Comparison of ENCODE assay signal across 30 mouse cellular contexts in genomic region chr3:100786076-100786475, GRCm38 (mm10). TPM values are rescaled to one million over a fixed set of nuclear protein-coding genes. Genes with fewer than 3 reads are reported as not detected.
DNase-seq lines count a peak whose midpoint lies in the region; ATAC-seq and TF ChIP-seq lines count a peak whose summit lies in the region.
"Had no signal": no experiment of that assay in that cellular context is flagged by ENCODE, and none has a peak within 500 bp of the region (broad histone marks: within the 10 kb centered on the region; RNA-seq: fewer than 3 reads in every experiment).

No protein-coding gene starts in this region.

- no peak for TF ChIP-seq CTCF in cerebellum, adult 2 months (IDR thresholded peaks at IDR 0.05; ENCODE audit: borderline replicate concordance, insufficient read depth, low read depth, low read length)

- ATAC-seq in kidney, embryonic 16.5 days (ENCODE audit: low FRiP score, low TSS enrichment): no peak
- ATAC-seq in megakaryocyte, adult 5-6 weeks (ENCODE audit: poor library complexity, severe bottlenecking): no peak
- ATAC-seq: activated CD4-positive, CD25-positive, alpha-beta regulatory T cell, adult 4 months; forebrain, embryonic 15.5 days; intestine, postnatal 0 days had no signal

- H3K27me3 ChIP-seq in kidney, embryonic 16.5 days (ENCODE audit: insufficient read depth, low read length): no peaks in the 10 kb centered on the region
- H3K27me3 ChIP-seq in cerebellum, adult 2 months (ENCODE audit: control insufficient read depth, insufficient read depth, low read length): no peaks in the 10 kb centered on the region
- H3K27me3 ChIP-seq: embryonic facial prominence, embryonic 15.5 days; forebrain, embryonic 15.5 days; heart, embryonic 13.5 days; hindbrain, embryonic 12.5 days; limb, embryonic 15.5 days; liver, embryonic 15.5 days had no signal

- TF ChIP-seq POLR2A in cerebellum, adult 2 months (IDR thresholded peaks at IDR 0.05; ENCODE audit: borderline replicate concordance, insufficient read depth, low read length): no peak

- no peak overlapping the region for H3K4me2 ChIP-seq in kidney, embryonic 16.5 days (replicated peaks; ENCODE audit: low read depth, low read length)
- H3K4me2 ChIP-seq: embryonic facial prominence, embryonic 15.5 days; forebrain, embryonic 15.5 days; heart, embryonic 13.5 days; hindbrain, embryonic 12.5 days; limb, embryonic 15.5 days; liver, embryonic 15.5 days had no signal

- 0 out of 2 replicates have a peak, but pooled peaks cover 3% of the 10 kb centered on the region for H3K4me1 ChIP-seq in kidney, embryonic 16.5 days (ENCODE audit: insufficient read depth, low read length)
- H3K4me1 ChIP-seq in cerebellum, adult 2 months (ENCODE audit: control insufficient read depth, insufficient read depth, low read length): no peaks in the 10 kb centered on the region
- H3K4me1 ChIP-seq: embryonic facial prominence, embryonic 15.5 days; forebrain, embryonic 15.5 days; heart, embryonic 13.5 days; hindbrain, embryonic 12.5 days; limb, embryonic 15.5 days; liver, embryonic 15.5 days; midbrain, embryonic 10.5 days had no signal

- no peaks in the 10 kb centered on the region for H3K36me3 ChIP-seq in kidney, embryonic 16.5 days (ENCODE audit: insufficient read depth, low read length)
- H3K36me3 ChIP-seq: embryonic facial prominence, embryonic 15.5 days; forebrain, embryonic 15.5 days; heart, embryonic 13.5 days; hindbrain, embryonic 12.5 days; limb, embryonic 15.5 days; liver, embryonic 15.5 days; midbrain, embryonic 10.5 days had no signal

- no peak overlapping the region for H3K27ac ChIP-seq in kidney, embryonic 16.5 days (ENCODE audit: low read length)
- no peak overlapping the region for H3K27ac ChIP-seq in cerebellum, adult 2 months (ENCODE audit: insufficient read depth, low read length)
- H3K27ac ChIP-seq: embryonic facial prominence, embryonic 15.5 days; forebrain, embryonic 15.5 days; heart, embryonic 13.5 days; hindbrain, embryonic 12.5 days; limb, embryonic 15.5 days; liver, embryonic 15.5 days; midbrain, embryonic 10.5 days had no signal

- no peaks in the 10 kb centered on the region for H3K9me3 ChIP-seq in kidney, embryonic 16.5 days (ENCODE audit: low read length)
- H3K9me3 ChIP-seq: embryonic facial prominence, embryonic 15.5 days; forebrain, embryonic 15.5 days; heart, embryonic 13.5 days; hindbrain, embryonic 12.5 days; limb, embryonic 15.5 days; liver, embryonic 15.5 days; midbrain, embryonic 10.5 days had no signal

- H3K4me3 ChIP-seq in kidney, embryonic 16.5 days (ENCODE audit: low read length): no peak overlapping the region
- no peak overlapping the region for H3K4me3 ChIP-seq in cerebellum, adult 2 months (replicated peaks; ENCODE audit: insufficient read depth, low read depth, low read length)
- H3K4me3 ChIP-seq: embryonic facial prominence, embryonic 15.5 days; forebrain, embryonic 15.5 days; heart, embryonic 13.5 days; hindbrain, embryonic 12.5 days; limb, embryonic 15.5 days; liver, embryonic 15.5 days; midbrain, embryonic 10.5 days had no signal

- peak; percentile 20 for DNase-seq in kidney, adult 9 months
- peak; percentile 19 for DNase-seq in CD4-positive helper T cell, adult 2 months (ENCODE audit: low read depth, low spot score)
- peak; percentile 12 for DNase-seq in adipocyte (ENCODE audit: low spot score)
- peak; percentile 27 for DNase-seq in naive thymus-derived CD4-positive, alpha-beta T cell, adult 2 months (ENCODE audit: low read depth)
- no peak for DNase-seq in cerebellum, adult 2 months
- no peak for DNase-seq in urinary bladder, postnatal 14 days (ENCODE audit: low spot score)
- DNase-seq: adrenal gland, postnatal 10 days; cerebellum, adult 18-20 months; cerebellum, postnatal 25 days; gastrocnemius, postnatal 10 days; heart, adult 11 months; heart, postnatal 14 days; kidney, postnatal 4 days; layer of hippocampus, adult 9-11 months; left cerebral cortex, postnatal 4 days; lung, postnatal 4 days; spleen, adult 18-20 months; thymus, postnatal 14 days had no signal

- no peak overlapping the region for H3K9ac ChIP-seq in kidney, embryonic 16.5 days (replicated peaks; ENCODE audit: low read length)
- H3K9ac ChIP-seq: embryonic facial prominence, embryonic 15.5 days; forebrain, embryonic 15.5 days; heart, embryonic 13.5 days; hindbrain, embryonic 12.5 days; limb, embryonic 15.5 days; liver, embryonic 15.5 days had no signal

- WGBS in kidney, embryonic 16.5 days: 62% methylated on average over 2 of the region's 2 CpGs
- WGBS in cerebellum, adult 2 months: 61% methylated on average over 2 of the region's 2 CpGs

RNA-seq across cellular contexts. Expression of gene Vtcn1, which starts 39.2 kb away (rescaled TPM):
- polyA plus RNA-seq in kidney, embryonic 16.5 days (2015; fragmentation: Nextera tagmentation; extraction: Ambion mirVana): 0.47 and 0.57 TPM in 2 replicates
- 0.03 TPM in 1 of 2 replicates, not detected in the other for polyA plus RNA-seq in cerebellum, adult 2 months (2012; rRNA removed)
- total RNA-seq in megakaryocyte, adult 5-6 weeks (2015): not detected in 2 replicates
- total RNA-seq in megakaryocyte, adult 5-6 weeks (2017): not detected in 2 replicates
- total RNA-seq: left cerebral cortex, postnatal 4 days; midbrain, postnatal 0 days had no signal
- polyA plus RNA-seq: activated CD4-positive, CD25-positive, alpha-beta regulatory T cell, adult 4 months; forebrain, embryonic 15.5 days; liver, embryonic 15.5 days; midbrain, embryonic 10.5 days; midbrain, postnatal 0 days had no signal

Comparison
In these comparisons a context has a peak if more than half of its experiments do, and no peak if none do; other contexts are left out.
1. DNase-seq: peak in kidney, adult 9 months (single experiment), CD4-positive helper T cell, adult 2 months (single experiment), adipocyte (single experiment) and naive thymus-derived CD4-positive, alpha-beta T cell, adult 2 months (single experiment); none in cerebellum, adult 2 months (0 of 2) and urinary bladder, postnatal 14 days (single experiment).